Mouse (Mus musculus): Measurements from ENCODE around the gene 4930578G10Rik. TPM values are rescaled to one million over a fixed set of nuclear protein-coding genes. Genes with fewer than 3 reads are reported as not detected.

4930578G10Rik gene
- total RNA-seq (2023), result not detected

GRCm38 (mm10) chr4:42735245-42735644 is at the start of gene 4930578G10Rik:
Gene 4930578G10Rik (plus strand): TSS chr4:42735545.

DNA sequence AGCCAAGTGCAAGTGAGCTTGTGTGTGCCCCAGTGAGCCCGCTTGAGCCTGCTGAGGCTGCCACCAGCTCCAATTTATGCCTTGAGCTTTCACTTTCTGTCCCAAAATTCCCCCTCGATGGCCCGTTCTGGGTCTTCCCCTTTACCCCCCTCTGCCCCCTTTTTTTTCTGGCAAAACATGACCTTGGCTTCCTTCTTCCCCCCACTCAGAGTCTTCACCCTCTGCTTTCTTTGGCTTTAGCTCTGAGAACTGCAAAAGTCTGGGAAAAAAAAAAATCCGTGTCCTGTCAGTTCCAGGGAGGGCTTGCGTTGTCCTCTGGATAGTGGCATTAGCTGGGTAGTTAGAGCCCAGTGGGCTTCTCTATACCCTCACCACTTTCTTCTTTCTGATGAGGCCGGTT is 21.1 kb downstream of the 4930578G10Rik start, which contains the start of gene Ccl19:
Gene Ccl19 (minus strand): TSS at position 101 of the 400 bp plus-strand sequence.

DNA sequence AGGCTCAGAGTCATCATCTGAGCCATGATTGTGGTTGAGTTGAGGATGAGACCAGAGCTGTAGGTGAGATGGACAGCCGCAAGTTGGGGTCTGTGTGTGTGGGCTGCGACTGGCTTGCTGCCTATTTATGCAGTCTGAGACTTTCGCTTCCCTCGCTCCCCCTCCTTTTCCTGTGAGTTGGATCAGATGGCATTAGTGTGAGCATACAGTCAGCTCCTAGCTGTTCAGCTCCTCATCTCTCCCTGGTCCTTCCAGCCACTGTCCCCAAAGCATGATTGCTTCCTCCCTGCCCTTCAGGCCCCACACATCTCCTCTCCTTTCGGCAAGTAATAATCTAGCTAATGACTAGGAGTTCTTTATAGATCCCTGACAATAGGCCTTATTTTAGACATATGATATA is 38.5 kb downstream of the 4930578G10Rik start, which contains the start of gene Ccl21a:
Gene Ccl21a (minus strand): TSS at position 101 of the 400 bp plus-strand sequence.

GRCm38 (mm10) chr4:42853788-42854187 is 118.4 kb downstream of the 4930578G10Rik start, which contains the start of gene Fam205a1:
Gene Fam205a1 (minus strand): TSS chr4:42853888.

DNA sequence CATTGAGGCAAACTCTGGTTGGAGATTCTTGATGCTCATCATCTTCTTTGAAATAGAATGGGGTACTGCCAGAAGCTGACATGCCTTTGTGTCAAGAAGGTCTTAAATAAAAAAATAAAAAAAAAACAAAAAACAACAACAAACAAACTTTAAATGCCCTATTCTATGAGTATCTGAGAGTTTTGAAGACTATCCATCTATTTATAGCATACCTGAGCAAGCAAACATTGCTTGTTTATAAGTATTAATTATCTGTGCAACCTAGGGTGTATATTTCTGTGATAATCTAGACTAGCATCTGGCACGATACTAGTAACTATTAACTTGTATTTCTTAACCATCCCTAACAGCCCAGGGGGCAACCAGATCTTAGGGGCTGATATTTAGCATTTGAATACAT is 121.3 kb downstream of the 4930578G10Rik start, which contains the start of gene Gm12394:
Gene Gm12394 (minus strand): TSS at position 101 of the 400 bp plus-strand sequence.

DNA sequence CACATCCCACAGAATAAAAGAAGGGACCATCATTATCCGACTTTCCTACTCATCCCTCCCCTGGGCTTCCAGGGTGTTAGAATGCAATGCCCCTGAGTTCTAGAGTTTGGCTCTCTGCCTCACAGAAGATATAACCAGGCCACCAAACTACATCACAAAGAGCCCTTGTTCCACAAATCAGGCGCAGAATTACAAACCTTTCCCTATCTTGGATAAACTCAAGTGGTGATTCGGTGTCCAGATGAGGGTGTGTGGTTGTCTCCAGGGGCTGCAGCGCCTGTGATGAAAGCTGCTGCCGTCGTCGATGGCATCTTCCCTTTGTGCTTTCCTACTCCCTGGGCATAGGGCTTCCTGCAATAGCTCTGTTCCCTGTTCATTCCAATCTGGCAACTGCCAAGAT is 138.8 kb downstream of the 4930578G10Rik start, which contains the start of gene Fam205c:
Gene Fam205c (minus strand): TSS at position 101 of the 400 bp plus-strand sequence.

Other genes starting within 250 kb of the 4930578G10Rik start
- gene Fam205a2, start 207.4 kb upstream of the 4930578G10Rik start, total RNA-seq (2023), result under 1 TPM; 0.15 to 0.20 TPM
- not detected for gene Gm10591, start 123.3 kb upstream of the 4930578G10Rik start, total RNA-seq (2023)
- not detected for gene Gm2564, start 105.8 kb upstream of the 4930578G10Rik start, total RNA-seq (2023)
- not detected for gene Ccl27b, start 80.3 kb upstream of the 4930578G10Rik start, total RNA-seq (2023)
- gene Il11ra2, start 73.7 kb upstream of the 4930578G10Rik start, total RNA-seq (2023), result not detected
- gene Ccl19, start 21.0 kb downstream of the 4930578G10Rik start, total RNA-seq (2023), result not detected
- gene Ccl21a, start 38.4 kb downstream of the 4930578G10Rik start, total RNA-seq (2023), result not detected
- gene Fam205a1, start 118.3 kb downstream of the 4930578G10Rik start, total RNA-seq (2023), result not detected
- gene Gm12394, start 121.2 kb downstream of the 4930578G10Rik start, total RNA-seq (2023), result not detected
- not detected for gene Fam205c, start 138.7 kb downstream of the 4930578G10Rik start, total RNA-seq (2023)
- gene Phf24, start 181.1 kb downstream of the 4930578G10Rik start, total RNA-seq (2023), result not detected
- gene Dnajb5, start 214.3 kb downstream of the 4930578G10Rik start, total RNA-seq (2023), result 10 to 100 TPM; 17.1 to 21.3 TPM
- not detected for gene 1700022I11Rik, start 234.1 kb downstream of the 4930578G10Rik start, total RNA-seq (2023)